ENCODE assay signal across 14 mouse cellular contexts in the genomic region with DNA sequence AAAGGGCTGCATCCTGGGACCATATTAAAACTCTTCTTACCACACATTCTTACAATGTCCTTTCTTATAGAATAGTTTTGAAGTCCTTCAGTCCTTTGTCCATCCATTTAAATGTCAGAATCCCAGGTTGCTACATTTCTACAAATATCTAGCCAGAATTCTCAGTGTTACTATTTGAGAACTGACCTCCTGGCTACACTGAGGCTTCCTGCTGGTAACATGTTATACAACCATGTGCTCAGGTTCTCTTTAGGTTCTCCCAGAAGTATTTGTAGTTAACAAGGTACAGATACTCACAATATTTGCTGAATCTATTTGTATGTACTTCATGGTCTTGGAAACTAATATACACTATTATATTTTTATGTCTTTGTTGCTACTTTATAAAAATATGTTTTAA.
DNase-seq lines count a peak whose midpoint lies in the region.
"Had no signal": no experiment of that assay in that cellular context is flagged by ENCODE, and none has a peak within 500 bp of the region (broad histone marks: within the 10 kb centered on the region; RNA-seq: fewer than 3 reads in every experiment).

No protein-coding gene starts in this region.

- intact Hi-C loops in heart, postnatal 25 days (cut with DNase I): no loop called here

- DNase-seq in brain, adult 2 months (ENCODE audit: low read depth, low spot score): peak; percentile 93
- DNase-seq in cerebellum, adult 18-20 months: peak; percentile 68 to 81
- DNase-seq in cerebellum, adult 9-11 months: peak; percentile 79
- DNase-seq in cerebellum, postnatal 36 days: peak; percentile 55 to 69
- DNase-seq in right cerebral cortex, postnatal 36 days (ENCODE audit: low spot score in 2 of 2): no peak
- DNase-seq in adipocyte (ENCODE audit: low spot score): no peak
- no peak for DNase-seq in heart, postnatal 25 days (ENCODE audit: low spot score)
- DNase-seq: adrenal gland, adult 2 months; adrenal gland, postnatal 25 days; embryo, embryonic 11 days; gastrocnemius, postnatal 10 days; heart, adult 2 months; heart, postnatal 14 days; kidney, adult 2 months had no signal

Comparison
In these comparisons a context has a peak if more than half of its experiments do, and no peak if none do; other contexts are left out.
1. DNase-seq: peak in brain, adult 2 months (single experiment), cerebellum, adult 18-20 months (2 of 2), cerebellum, adult 9-11 months (single experiment) and cerebellum, postnatal 36 days (2 of 2); none in right cerebral cortex, postnatal 36 days (0 of 2), adipocyte (single experiment) and heart, postnatal 25 days (single experiment).